Mouse (Mus musculus) large intestine, adult 2 months (tissue): ENCODE measurements around the gene Ppp1r32. TPM values are rescaled to one million over a fixed set of nuclear protein-coding genes. Genes with fewer than 3 reads are reported as not detected.

Experiments
- DNase-seq: peaks from one replicate; pipeline ENCODE4 v3.0.0-alpha.2; 2012; ENCODE audit warnings: low read depth, low spot score
- WGBS: fragments of 180-500 bp; shearing (Covaris S2); methylation state at CpG from one replicate; pipeline ENCODE4 v1.1.7; 2018; 5-methylcytosine and 5-hydroxymethylcytosine counted together
- polyA plus RNA-seq: library from polyadenylated mRNA; depleted of rRNA; stranded (reverse); fragments of >200 nt; gene quantifications from 2 replicates; pipeline ENCODE4 v1.2.3, GENCODE M21; 2012; rRNA removed

The Ppp1r32 gene
- polyA plus RNA-seq, 1 experiment, result 0.93 TPM

DNA sequence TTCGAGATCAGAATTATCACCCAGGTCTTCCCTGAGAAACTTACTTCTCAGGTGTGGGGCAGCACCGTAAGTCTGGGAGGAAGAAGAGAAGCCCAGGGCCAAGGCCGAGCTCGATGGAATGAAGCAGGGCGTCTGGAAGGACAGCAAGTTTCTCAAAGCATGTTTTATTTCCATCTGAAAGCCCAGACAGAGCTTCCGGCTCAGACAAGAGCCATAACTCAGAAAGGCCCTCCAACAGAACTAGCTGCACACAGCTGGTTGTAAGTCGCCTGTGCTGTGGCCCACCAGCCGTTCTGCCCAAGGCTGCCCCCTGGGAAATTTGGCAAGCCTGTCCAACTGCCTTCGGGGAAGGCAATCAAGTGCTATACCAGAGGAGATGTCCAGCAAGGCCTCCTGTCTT lies 55.3 kb downstream of the Ppp1r32 start:
- DNase-seq, result no peak
- 67% methylated on average over 9 of the region's 9 CpGs for WGBS

DNA sequence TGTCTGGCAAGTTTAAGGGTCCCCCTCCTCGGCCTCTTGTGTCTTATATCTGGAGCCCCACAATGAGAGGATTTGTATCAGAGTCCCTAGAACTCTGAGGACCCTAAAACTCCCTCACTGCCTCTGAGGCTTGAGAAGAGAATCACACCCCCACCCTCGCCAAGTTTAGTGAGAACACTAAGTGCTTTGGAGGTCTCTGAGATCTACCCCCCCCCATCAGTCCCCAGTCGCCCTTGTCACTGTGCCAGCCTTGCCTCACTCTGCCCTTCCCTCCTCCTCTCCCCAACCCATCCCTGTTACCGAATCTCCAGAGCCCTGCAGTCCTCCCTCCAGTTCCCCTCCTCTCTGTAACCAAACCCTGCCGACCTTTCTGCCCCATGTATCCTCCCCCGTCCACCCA lies 55.9 kb downstream of the Ppp1r32 start:
- WGBS, result 53% methylated on average over 6 of the region's 6 CpGs
- no peak for DNase-seq

DNA sequence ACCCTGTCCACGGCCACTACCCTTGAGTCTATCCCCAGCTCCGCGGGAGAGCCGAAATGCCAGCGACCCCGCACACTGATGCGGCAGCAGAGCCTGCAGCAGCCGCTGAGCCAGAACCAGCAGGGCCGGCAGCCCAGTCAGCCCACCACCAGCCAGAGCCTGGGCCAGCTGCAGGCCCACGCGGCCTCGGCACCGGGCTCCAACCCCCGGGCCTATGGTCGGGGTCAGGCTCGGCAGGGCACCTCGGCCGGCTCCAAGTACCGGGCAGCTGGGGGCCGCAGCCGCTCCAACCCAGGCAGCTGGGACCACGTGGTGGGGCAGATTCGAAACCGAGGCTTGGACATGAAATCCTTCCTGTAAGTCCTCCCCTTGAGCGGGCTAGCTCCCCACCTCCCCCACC lies 56.4 kb downstream of the Ppp1r32 start:
- no peak for DNase-seq
- 62% methylated on average over 25 of the region's 25 CpGs for WGBS

DNA sequence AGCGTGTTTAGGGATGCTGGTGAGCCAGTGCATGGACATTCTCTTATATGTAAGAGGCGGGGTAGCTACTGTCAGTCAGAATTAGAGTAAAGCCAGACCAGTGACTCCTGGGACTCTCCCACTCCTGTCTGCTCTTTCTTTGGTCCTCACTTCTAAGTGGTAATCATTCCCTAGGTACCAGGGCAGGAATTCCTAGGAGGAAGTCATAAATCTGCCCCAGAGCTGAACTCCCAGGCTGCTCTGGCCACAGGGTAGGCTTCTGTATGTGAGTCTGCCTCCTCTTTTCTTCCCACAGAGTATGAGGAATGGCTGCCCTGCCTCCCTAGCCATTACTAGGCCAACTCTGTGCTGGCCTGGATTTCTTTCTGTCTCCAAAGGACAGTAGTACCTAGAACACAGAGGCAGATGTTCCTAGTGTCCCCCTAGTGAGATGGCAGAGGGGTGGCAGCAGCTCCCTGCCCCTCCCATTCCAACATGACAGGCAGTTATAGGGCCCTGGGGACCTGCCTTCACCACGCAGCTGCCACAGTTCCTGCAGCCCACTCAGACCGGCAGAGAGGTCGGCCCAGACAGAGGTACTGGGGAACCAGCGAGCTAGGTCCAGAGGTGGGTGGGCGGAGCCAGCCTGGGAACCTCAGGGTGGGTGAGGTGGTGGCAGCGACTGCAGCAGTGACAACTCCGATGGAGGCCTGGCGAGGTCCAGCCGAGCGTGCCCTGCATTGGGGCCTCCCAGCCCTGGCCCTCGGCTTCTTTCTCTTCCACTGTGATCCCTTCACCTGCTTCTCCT lies 57.1 kb downstream of the Ppp1r32 start:
- DNase-seq, result no peak
- WGBS, result 60% methylated on average over 13 of the region's 13 CpGs

DNA sequence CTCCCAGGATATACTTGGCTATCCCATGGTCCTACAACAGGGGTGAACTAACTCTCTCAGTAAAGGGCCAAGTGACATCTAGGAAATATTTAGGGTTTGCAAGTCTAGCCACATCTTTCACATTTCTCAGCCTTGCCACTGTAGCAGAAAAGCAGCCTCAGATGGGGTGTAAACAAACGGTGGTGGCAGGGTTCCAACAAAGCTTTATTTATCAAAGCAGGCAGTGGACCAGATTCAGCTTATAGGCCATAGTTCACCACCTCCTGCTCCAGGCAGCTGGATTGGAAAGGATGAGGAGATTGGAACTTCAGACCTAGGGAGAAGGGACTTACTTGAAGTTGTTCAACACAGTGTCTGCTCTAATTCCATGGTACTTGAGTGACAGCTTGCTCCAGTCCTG lies 58.0 kb downstream of the Ppp1r32 start:
- no peak for DNase-seq
- WGBS, result 17% methylated on average over 1 of the region's 1 CpGs

Other genes with a start within 250 kb of the Ppp1r32 start
- 18.7 and 34.7 TPM in 2 replicates for gene Myrf, start 242.2 kb downstream of the Ppp1r32 start, polyA plus RNA-seq
- gene Dagla, start 178.1 kb downstream of the Ppp1r32 start, polyA plus RNA-seq, result 7.2 and 7.7 TPM in 2 replicates
- gene Syt7, start 93.8 kb downstream of the Ppp1r32 start, polyA plus RNA-seq, result 6.8 and 7.4 TPM in 2 replicates
- gene Lrrc10b, start 25.5 kb downstream of the Ppp1r32 start, polyA plus RNA-seq, result 3.0 and 3.1 TPM in 2 replicates
- 22.9 and 34.4 TPM in 2 replicates for gene Cpsf7, start 42.3 kb upstream of the Ppp1r32 start, polyA plus RNA-seq
- gene Sdhaf2, start 43.2 kb upstream of the Ppp1r32 start, polyA plus RNA-seq, result 29.4 and 33.3 TPM in 2 replicates
- gene Tmem216, start 73.3 kb upstream of the Ppp1r32 start, polyA plus RNA-seq, result 12.3 and 13.8 TPM in 2 replicates
- gene Cyb561a3, start 94.2 kb upstream of the Ppp1r32 start, polyA plus RNA-seq, result 40.4 and 43.2 TPM in 2 replicates
- 8.0 and 8.8 TPM in 2 replicates for gene Tmem138, start 94.4 kb upstream of the Ppp1r32 start, polyA plus RNA-seq
- gene Ddb1, start 122.4 kb upstream of the Ppp1r32 start, polyA plus RNA-seq, result 93.2 and 120 TPM in 2 replicates
- gene Tkfc, start 122.7 kb upstream of the Ppp1r32 start, polyA plus RNA-seq, result 115 and 227 TPM in 2 replicates
- gene Vwce, start 151.3 kb upstream of the Ppp1r32 start, polyA plus RNA-seq, result 1.3 and 6.0 TPM in 2 replicates
- gene Pga5, start 195.1 kb upstream of the Ppp1r32 start, polyA plus RNA-seq, result 0.09 TPM in 1 of 2 replicates, not detected in the other
- 24.7 and 26.6 TPM in 2 replicates for gene Vps37c, start 205.8 kb upstream of the Ppp1r32 start, polyA plus RNA-seq